Mouse (Mus musculus) neural tube, embryonic 12.5 days (tissue): ENCODE data around the gene Sik3. TPM values are rescaled to one million over a fixed set of nuclear protein-coding genes. Genes with fewer than 3 reads are reported as not detected.
"Not testable (repeated sequence)": the region's sequence is repeated elsewhere in the genome, so short reads cannot be mapped to it uniquely, and the experiment has no call there.

Experiments used
- ATAC-seq: fragments of 200-750 bp; cut with Nextera tagmentation; 2 replicates; pipeline ENCODE4 v1.8.0; 2017; ENCODE audit warnings: low read depth, mild to moderate bottlenecking, moderate TSS enrichment, moderate library complexity; ENCODE audit not compliant: low FRiP score
- H3K27ac ChIP-seq: fragments of 300-500 bp; sonication (generic); 2 replicates; pipeline ENCODE4 v1.5.1; 2016
- H3K27me3 ChIP-seq: fragments of 300-500 bp; sonication (generic); replicated peaks from 2 replicates; pipeline ENCODE4 v1.6.1; 2016; ENCODE audit warnings: mild to moderate bottlenecking
- H3K36me3 ChIP-seq: fragments of 300-500 bp; sonication (generic); 2 replicates; pipeline ENCODE4 v1.6.1; 2016; ENCODE audit warnings: mild to moderate bottlenecking
- H3K4me1 ChIP-seq: fragments of 300-500 bp; sonication (generic); 2 replicates; pipeline ENCODE4 v1.6.1; 2016
- H3K4me2 ChIP-seq: fragments of 300-500 bp; sonication (generic); replicated peaks from 2 replicates; pipeline ENCODE4 v1.6.1; 2016; ENCODE audit warnings: mild to moderate bottlenecking
- H3K4me3 ChIP-seq: fragments of 300-500 bp; sonication (generic); 2 replicates; pipeline ENCODE4 v1.5.1; 2016
- H3K9ac ChIP-seq: fragments of 300-500 bp; sonication (generic); 2 replicates; pipeline ENCODE4 v1.6.1; 2016; ENCODE audit warnings: mild to moderate bottlenecking
- H3K9me3 ChIP-seq: fragments of 300-500 bp; sonication (generic); 2 replicates; pipeline ENCODE4 v1.6.1; 2016; ENCODE audit warnings: mild to moderate bottlenecking
- WGBS: fragments of 180-500 bp; shearing (Covaris S2); methylation state at CpG from one replicate; pipeline ENCODE4 v1.1.7; 2016; 5-methylcytosine and 5-hydroxymethylcytosine counted together
- polyA plus RNA-seq: library from polyadenylated mRNA; unstranded; fragments of >200 nt; fragmentation: Nextera tagmentation; extraction: Ambion mirVana; gene quantifications from 2 replicates; pipeline ENCODE4 v1.2.1, GENCODE M21; 2016

Gene Sik3
- polyA plus RNA-seq, 1 experiment from 2014 or later, result 13.2 TPM

DNA sequence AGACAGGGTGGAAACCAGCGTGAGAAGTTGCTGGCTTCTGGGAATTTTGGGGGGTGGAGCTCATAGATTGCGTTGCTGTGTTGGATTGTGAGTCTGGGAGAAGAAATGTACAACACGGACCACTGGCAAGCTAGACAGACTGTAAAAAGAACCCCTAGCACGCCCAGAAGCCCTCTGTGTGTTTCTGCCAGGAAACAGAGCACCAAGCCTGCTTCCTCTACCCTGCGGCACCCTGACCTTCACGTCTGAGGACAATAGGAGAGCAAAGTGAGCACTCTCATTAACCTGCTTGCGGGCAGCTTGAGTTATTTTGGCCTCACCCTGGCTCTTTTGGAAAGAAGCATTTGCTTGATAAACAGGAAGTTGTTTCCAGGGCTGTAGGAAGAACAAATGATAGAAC is 137.5 kb downstream of the Sik3 start:
- ATAC-seq, result no peak
- Histone ChIP-seq H3K4me1 (0 out of 2 replicates have a peak, but pooled peaks cover 5% of the 10 kb centered on the region), H3K4me3 (no peak overlapping the region), H3K27me3 (no peaks in the 10 kb centered on the region), H3K9me3 (no peaks in the 10 kb centered on the region), H3K36me3 (no peaks in the 10 kb centered on the region), H3K9ac (no peak overlapping the region), H3K4me2 (no peak overlapping the region), H3K27ac (no peak overlapping the region)
- 78% methylated on average over 7 of the region's 7 CpGs for WGBS

DNA sequence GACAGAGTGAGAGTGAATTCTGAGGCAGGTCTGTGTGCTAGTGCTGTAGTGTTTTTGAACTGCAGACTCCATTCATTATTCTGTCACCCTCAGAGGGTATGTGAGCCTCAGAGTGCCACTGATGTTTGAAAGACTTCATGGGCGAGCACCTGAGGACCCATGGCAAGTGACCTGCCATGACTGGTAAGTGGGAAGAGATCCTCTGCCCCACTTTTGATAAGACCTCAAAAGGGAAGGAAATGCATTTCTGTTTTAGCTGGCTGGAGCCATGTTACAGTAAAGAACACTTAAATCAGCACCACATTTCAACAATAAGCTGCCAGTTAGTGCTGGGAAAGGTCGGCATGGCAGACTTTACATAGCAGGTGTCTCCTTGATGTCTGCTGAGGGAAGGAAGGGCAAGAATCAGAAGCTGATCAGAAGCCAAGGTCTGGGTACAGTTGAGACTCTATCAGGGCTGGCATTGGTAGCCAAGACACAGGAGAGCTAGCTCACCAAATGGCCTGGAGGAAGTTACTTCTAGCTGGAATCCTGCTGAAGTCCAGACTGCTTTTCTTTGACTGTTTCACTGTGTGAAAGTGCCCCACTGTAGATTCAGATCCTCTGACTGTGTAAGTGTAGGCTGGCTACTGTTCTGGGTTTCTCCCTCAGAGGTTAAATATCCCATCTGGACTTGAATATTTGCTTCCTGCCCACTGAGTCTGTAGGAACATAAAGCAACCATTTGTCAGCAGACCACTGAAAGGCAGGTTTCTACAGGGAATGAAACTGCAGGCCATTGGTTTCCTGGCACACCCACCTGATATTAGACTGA is 138.5 kb downstream of the Sik3 start:
- Histone ChIP-seq H3K27ac (no peak overlapping the region), H3K27me3 (no peaks in the 10 kb centered on the region), H3K4me1 (0 out of 2 replicates have a peak, but pooled peaks cover 5% of the 10 kb centered on the region), H3K4me2 (no peak overlapping the region), H3K4me3 (no peak overlapping the region), H3K9ac (no peak overlapping the region), H3K36me3 (no peaks in the 10 kb centered on the region), H3K9me3 (no peaks in the 10 kb centered on the region)
- no peak for ATAC-seq
- WGBS, result 85% methylated on average over 2 of the region's 2 CpGs

DNA sequence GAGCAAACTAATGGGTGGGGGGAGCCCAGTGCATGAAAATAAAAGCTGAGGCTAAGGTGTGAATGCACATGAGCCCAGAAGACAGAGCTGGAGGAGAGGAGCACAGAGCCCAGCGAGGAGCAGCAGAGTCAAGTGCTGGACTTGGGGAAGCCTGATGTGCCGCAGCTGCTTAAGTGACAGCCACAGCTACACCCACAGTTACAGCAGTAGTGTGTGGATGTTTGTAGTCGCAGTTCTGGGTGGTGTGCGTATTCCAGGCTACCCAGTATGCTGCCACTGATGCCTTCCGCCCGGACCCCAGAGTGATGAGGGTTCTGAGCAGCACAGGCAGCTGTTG is 139.1 kb downstream of the Sik3 start:
- Histone ChIP-seq H3K4me1 (no peaks in the 10 kb centered on the region), H3K27ac (no peak overlapping the region), H3K9me3 (no peaks in the 10 kb centered on the region), H3K4me2 (no peak overlapping the region), H3K36me3 (no peaks in the 10 kb centered on the region), H3K9ac (no peak overlapping the region), H3K27me3 (no peaks in the 10 kb centered on the region), H3K4me3 (no peak overlapping the region)
- ATAC-seq, result no peak
- WGBS, result 87% methylated on average over 6 of the region's 6 CpGs

DNA sequence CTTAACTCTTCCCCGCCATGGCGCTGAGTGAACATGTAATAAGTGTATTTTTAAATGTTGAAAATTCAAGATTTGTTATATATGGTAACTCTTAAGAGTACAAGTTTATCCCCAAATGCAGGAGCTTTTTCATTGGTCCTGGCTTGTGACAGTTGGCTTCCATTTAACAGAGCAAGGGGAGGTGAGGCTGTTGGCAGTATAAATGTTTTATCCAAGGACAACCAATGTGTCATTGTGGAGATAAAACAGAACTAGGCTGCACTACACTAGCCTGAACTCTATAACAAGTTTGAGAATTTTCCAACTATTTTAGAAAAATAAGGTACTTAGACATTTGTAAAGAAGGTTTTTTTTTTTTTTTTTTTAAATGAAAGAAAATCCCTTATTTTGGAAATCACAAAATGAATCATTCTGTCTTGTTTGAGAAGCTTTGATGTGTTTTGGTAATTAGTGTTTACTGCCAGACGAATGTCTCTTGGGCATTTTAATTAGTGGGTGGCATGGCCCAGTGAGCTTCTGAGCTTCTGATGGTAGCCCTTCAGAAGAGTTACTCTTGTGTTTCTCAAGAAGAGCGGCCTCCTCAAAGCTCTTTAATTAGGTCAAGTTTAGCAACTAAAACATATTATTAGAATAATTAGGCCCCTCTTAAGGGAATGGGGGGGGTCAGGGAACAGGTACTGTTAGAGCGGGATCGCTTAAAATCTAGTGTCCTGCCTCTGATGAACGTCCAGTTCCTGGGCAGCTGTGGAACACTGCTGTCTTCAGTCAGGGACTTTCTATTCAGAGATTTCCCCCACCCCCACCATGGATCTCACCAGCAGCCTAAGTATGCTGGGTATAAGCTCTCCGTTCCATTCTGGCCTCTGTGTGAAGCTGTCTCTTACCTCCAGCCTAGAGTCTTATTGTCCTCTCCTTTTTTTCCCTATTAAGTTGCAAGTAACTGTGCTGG is 139.7 kb downstream of the Sik3 start:
- WGBS, result 84% methylated on average over 8 of the region's 8 CpGs
- H3K4me3 ChIP-seq, result no peak overlapping the region

DNA sequence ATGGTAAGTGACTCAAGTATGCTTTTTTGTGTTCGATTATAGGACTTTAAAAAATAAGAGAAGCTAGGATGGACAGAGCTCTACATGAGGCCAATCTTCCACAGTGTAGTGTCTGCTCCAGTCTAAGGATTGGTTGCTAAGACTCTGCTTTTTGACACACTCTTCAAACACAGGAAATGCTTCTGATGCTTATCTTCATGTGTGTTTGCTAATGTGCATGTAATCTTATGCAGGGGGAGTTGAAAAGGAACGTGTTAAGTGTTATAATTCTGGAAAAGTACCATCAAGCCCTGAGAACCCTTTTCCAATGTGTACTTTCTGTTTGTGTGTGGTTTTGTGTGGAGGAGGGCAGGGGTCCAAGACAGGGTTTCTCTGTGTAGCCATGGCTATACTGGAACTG is 141.8 kb downstream of the Sik3 start:
- Histone ChIP-seq H3K4me2 (no peak overlapping the region), H3K27me3 (no peaks in the 10 kb centered on the region), H3K9me3 (no peaks in the 10 kb centered on the region), H3K36me3 (no peaks in the 10 kb centered on the region), H3K27ac (no peak overlapping the region), H3K4me1 (no peaks in the 10 kb centered on the region), H3K4me3 (no peak overlapping the region), H3K9ac (no peak overlapping the region)
- no peak for ATAC-seq
- 84% methylated on average over 2 of the region's 2 CpGs for WGBS

More for the DNA sequence above, 139.7 kb downstream of the Sik3 start:
- Histone ChIP-seq H3K4me1 (no peaks in the 10 kb centered on the region), H3K36me3 (no peaks in the 10 kb centered on the region), H3K27ac (no peak overlapping the region), H3K27me3 (no peaks in the 10 kb centered on the region), H3K9ac (no peak overlapping the region), H3K9me3 (no peaks in the 10 kb centered on the region), H3K4me2 (no peak overlapping the region)
- no peak for ATAC-seq

DNA sequence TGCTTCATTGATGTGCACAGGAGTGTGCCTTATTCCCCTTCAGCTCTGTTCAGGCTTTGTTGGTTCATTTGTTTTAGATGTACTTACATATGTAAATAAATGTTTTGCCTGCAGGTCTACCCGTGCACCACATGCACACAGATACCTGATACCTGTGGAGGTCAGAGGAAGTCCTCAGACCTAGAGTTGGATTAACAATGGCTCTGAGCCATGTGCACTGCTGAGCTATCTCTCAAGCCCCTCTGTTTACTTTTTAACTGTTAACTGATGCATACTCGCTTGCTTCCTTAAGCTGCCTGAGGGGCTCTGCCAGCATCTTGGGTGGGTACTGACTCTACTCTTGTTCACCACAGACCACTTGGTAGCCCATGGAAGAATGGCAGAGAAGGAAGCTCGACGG is 142.4 kb downstream of the Sik3 start:
- no peaks in the 10 kb centered on the region for H3K27me3 ChIP-seq
- H3K9me3 ChIP-seq, result no peaks in the 10 kb centered on the region
- no peaks in the 10 kb centered on the region for H3K36me3 ChIP-seq
- H3K4me3 ChIP-seq, result no peak overlapping the region
- H3K4me1 ChIP-seq, result no peaks in the 10 kb centered on the region
- no peak overlapping the region for H3K9ac ChIP-seq
- WGBS, result 86% methylated on average over 4 of the region's 4 CpGs
- no peak overlapping the region for H3K4me2 ChIP-seq
- ATAC-seq, result no peak
- H3K27ac ChIP-seq, result no peak overlapping the region

DNA sequence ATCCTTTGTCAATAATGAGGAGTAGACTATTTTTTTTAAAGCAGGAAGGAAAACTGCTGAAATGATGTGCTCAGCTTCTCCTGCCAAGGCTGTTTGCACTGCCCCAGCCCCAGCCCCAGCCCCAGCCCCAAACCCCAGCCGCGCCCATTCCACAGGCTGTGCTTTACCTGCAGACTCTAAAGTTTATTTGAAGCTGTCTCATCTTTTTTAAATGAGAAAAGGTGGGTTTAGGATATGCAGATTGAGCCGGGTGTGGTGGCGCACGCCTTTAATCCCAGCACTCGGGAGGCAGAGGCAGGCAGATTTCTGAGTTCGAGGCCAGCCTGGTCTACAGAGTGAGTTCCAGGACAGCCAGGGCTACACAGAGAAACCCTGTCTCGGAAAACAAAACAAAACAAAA is 143.2 kb downstream of the Sik3 start:
- not testable (repeated sequence) for H3K9ac ChIP-seq, H3K4me2 ChIP-seq, ATAC-seq, H3K4me1 ChIP-seq, H3K9me3 ChIP-seq, H3K36me3 ChIP-seq, H3K27ac ChIP-seq, H3K4me3 ChIP-seq, H3K27me3 ChIP-seq
- WGBS, result 94% methylated on average over 8 of the region's 8 CpGs

DNA sequence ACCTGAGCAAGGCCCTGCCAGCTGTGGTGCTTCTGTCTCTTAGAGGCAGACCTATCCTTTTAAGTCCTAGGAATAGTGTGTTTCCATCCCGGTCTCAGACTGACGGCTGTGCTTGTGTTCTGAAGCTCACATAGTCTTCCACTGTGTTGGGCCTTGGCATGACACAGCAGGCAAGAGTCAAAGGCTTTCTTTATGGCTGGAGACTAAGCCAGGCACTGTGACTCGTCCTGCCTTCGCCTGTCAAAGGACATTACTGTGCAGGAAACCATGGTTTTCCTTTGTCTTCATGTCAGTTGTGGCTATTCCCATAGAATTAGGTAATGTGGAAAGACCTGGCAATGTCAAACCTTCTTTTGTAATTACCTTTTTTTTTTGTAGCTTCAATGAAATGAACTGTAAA is 144.1 kb downstream of the Sik3 start:
- no peak overlapping the region for H3K4me3 ChIP-seq
- no peak overlapping the region for H3K27ac ChIP-seq
- no peak for ATAC-seq
- no peaks in the 10 kb centered on the region for H3K27me3 ChIP-seq
- H3K9ac ChIP-seq, result no peak overlapping the region
- no peaks in the 10 kb centered on the region for H3K36me3 ChIP-seq
- no peaks in the 10 kb centered on the region for H3K4me1 ChIP-seq
- H3K9me3 ChIP-seq, result no peaks in the 10 kb centered on the region
- WGBS, result 51% methylated on average over 4 of the region's 4 CpGs
- no peak overlapping the region for H3K4me2 ChIP-seq

DNA sequence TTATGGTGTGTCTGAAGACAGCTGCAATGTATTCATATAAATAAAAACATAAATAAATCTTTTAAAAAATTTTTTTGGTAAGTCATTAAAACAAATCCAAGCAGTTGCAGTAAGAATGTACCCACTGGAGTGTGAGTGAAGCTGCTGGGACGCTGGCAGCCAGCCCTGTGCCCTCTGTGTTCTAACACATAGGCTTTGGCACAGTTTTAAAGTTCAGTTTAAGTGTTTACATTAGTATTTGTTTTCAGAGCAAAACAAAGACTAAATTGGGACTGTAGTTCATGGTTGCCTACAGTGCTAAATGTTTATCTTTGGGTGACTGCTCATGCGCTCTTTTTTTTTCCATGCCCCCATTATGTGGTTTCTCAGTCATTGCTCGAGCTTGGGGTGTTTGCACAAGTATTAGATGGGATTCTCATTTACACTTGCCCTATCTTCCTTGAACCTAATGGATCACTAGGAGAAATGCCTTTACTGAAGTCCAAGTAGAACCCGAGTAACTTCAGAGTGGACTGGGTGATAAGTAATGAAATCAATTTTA is 145.7 kb downstream of the Sik3 start:
- ATAC-seq, result no peak
- 89% methylated on average over 4 of the region's 4 CpGs for WGBS
- Histone ChIP-seq H3K9me3 (no peaks in the 10 kb centered on the region), H3K4me2 (no peak overlapping the region), H3K27ac (no peak overlapping the region), H3K4me3 (no peak overlapping the region), H3K27me3 (no peaks in the 10 kb centered on the region), H3K9ac (no peak overlapping the region), H3K4me1 (no peaks in the 10 kb centered on the region), H3K36me3 (no peaks in the 10 kb centered on the region)

DNA sequence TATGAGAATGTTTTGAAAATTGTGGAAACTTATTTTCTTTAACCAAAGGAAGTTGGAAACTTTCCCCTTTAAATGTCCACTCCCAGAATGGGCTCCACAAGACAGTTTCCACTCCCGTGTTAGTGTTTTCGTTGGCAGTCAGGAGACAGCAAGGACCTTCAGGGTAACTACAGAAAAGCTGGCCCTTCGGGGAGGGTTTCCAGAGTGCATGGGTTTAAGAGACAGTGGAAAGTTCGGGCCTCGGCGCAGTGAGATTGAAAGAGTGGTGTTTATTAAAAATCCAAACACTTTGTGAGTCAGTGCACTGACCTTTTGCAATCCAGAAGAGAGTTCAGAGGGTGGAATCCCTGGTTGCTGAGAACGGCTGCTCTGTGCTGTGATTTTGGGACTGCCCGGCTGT is 150.8 kb downstream of the Sik3 start:
- Histone ChIP-seq H3K27ac (no peak overlapping the region), H3K4me1 (no peaks in the 10 kb centered on the region), H3K9ac (no peak overlapping the region), H3K4me2 (no peak overlapping the region), H3K9me3 (no peaks in the 10 kb centered on the region), H3K4me3 (no peak overlapping the region), H3K27me3 (no peaks in the 10 kb centered on the region), H3K36me3 (no peaks in the 10 kb centered on the region)
- 86% methylated on average over 8 of the region's 8 CpGs for WGBS
- no peak for ATAC-seq

DNA sequence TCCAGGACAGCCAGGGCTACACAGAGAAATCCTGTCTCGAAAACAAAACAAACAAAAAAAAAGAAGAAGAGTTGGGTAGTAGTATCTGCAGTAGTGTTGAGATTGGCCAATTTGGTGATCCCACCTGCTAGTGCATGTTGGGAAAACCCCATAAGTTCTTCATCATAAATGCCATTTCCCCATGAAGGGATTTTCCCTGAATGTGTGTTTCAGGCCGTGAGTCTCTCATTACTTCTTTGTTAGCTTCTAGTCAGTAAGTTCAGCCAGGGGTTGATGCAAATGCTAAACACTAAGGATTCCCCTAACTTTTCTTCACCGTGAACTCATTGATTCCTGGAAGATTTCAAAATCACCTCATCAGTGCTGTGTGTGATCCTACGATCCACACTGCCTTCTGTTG is 156.2 kb downstream of the Sik3 start:
- Histone ChIP-seq H3K4me3 (no peak overlapping the region), H3K4me2 (no peak overlapping the region), H3K4me1 (no peaks in the 10 kb centered on the region; the same call in 1 of the 2 replicates), H3K27me3 (no peaks in the 10 kb centered on the region), H3K9ac (no peak overlapping the region), H3K27ac (no peak overlapping the region), H3K9me3 (no peaks in the 10 kb centered on the region), H3K36me3 (no peaks in the 10 kb centered on the region)
- WGBS, result 90% methylated on average over 4 of the region's 4 CpGs
- ATAC-seq, result no peak

DNA sequence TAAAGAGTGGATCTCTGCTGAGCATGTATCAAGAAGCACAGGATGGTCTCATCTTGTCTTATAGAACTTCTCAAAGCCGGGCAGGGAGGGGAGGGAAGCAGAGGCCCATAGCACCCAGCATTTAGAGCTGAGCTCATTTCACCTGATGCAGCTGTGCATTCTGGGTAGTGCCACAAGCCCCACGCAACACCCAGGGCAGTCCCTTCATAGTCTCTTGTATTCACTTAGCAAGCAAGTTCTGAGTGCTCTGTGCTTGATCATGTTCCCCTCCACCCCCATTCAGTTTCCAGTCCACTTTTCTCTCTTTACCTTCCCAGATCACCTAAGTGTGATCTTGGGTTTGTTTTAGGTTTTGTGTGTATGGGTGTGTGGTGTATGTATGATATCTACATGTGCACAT is 159.6 kb downstream of the Sik3 start:
- Histone ChIP-seq H3K4me1 (no peaks in the 10 kb centered on the region; the same call in 1 of the 2 replicates), H3K9ac (no peak overlapping the region), H3K4me3 (no peak overlapping the region), H3K27me3 (no peaks in the 10 kb centered on the region), H3K36me3 (no peaks in the 10 kb centered on the region), H3K27ac (no peak overlapping the region), H3K4me2 (no peak overlapping the region), H3K9me3 (no peaks in the 10 kb centered on the region)
- ATAC-seq, result no peak
- WGBS, result 88% methylated on average over 2 of the region's 2 CpGs
